Mouse (Mus musculus): ENCODE results near the gene Spata48. TPM values are rescaled to one million over a fixed set of nuclear protein-coding genes. Genes with fewer than 3 reads are reported as not detected.

Gene Spata48
- total RNA-seq, 2 experiments from 2014 or later, result 0.56 TPM; not detected in 1

- DNase-seq, result no peak
- intact Hi-C loops (cut with DNase I), result no loop called here
- TF ChIP-seq CTCF (IDR thresholded peaks at IDR 0.05), result no peak
- no peak overlapping the region for H3K4me3 ChIP-seq
- H3K27ac ChIP-seq, result no peak overlapping the region
Observed at GRCm38 (mm10) chr11:11555563-11555962, 93.7 kb downstream of the Spata48 start.

DNA sequence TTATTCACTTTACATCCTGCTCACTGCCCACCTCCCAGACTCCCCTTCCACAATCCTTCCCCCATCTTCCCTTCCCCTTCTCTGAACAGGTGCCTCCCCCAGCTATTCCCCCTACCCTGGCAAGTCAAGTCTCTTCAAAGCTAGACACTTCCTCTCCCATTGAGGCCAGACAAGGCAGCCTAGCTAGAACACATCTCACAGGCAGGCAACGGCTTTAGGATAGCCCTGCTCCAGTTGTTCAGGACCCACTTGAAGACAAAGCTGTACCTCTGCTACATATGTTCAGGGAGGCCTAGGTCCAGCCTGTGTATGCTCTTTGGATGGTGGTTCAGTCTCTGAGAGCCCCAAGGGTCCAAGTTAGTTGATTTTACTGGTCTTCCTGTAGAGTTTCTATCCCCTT is 94.3 kb downstream of the Spata48 start:
- no peak overlapping the region for H3K27ac ChIP-seq
- intact Hi-C loops (cut with DNase I), result no loop called here
- DNase-seq, result no peak
- H3K4me3 ChIP-seq, result no peak overlapping the region
- no peak for TF ChIP-seq CTCF (IDR thresholded peaks at IDR 0.05)

- intact Hi-C loops (cut with DNase I), result loop anchor here (1.0 kb wide), 1 partner anchor 230 kb away; no protein-coding TSS in a partner anchor
- peak; percentile 83 for TF ChIP-seq CTCF (IDR thresholded peaks at IDR 0.05)
- Histone ChIP-seq H3K27ac (no peak overlapping the region), H3K4me3 (no peak overlapping the region)
- DNase-seq, result peak; percentile 61
Observed at GRCm38 (mm10) chr11:11557173-11557967, 95.5 kb downstream of the Spata48 start.

DNA sequence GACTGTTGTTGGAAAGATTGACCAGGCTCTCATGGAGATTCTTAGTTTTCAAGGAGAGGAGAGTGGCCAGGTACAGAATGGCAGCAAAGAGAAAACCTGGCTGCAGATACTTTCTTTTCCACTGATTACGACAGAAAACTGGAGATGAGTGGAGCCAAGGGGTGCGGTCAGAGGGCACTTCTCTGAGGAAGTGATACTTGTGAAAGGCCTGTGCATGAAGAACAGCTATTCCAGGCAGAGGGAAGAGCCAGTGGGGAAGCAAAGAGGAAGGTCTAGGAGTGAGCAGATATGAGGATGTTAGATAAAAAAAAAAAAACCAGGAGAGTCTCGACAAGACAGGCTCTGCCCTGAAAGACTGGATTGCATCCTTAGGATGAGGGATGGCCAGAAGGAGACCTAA is 96.8 kb downstream of the Spata48 start:
- intact Hi-C loops (cut with DNase I), result no loop called here
- Histone ChIP-seq H3K4me3 (no peak overlapping the region), H3K27ac (no peak overlapping the region)
- no peak for DNase-seq
- TF ChIP-seq CTCF (IDR thresholded peaks at IDR 0.05), result no peak

- no peak for DNase-seq
- TF ChIP-seq CTCF (IDR thresholded peaks at IDR 0.05), result no peak
- intact Hi-C loops (cut with DNase I), result no loop called here
- Histone ChIP-seq H3K4me3 (no peak overlapping the region), H3K27ac (no peak overlapping the region)
Observed at GRCm38 (mm10) chr11:11559099-11559686, 97.3 kb downstream of the Spata48 start.

- DNase-seq, result no peak
- H3K27ac ChIP-seq, result no peak overlapping the region
- no peak for TF ChIP-seq CTCF (IDR thresholded peaks at IDR 0.05)
- intact Hi-C loops (cut with DNase I), result no loop called here
- no peak overlapping the region for H3K4me3 ChIP-seq
Observed at GRCm38 (mm10) chr11:11561118-11561517, 99.2 kb downstream of the Spata48 start.

- no peak for DNase-seq
- Histone ChIP-seq H3K4me3 (no peak overlapping the region), H3K27ac (no peak overlapping the region)
- TF ChIP-seq CTCF (IDR thresholded peaks at IDR 0.05), result no peak
- intact Hi-C loops (cut with DNase I), result no loop called here
Observed at GRCm38 (mm10) chr11:11564266-11565044, 102.6 kb downstream of the Spata48 start.

Other genes with a start within 250 kb of the Spata48 start
- under 1 TPM; 0.06 to 0.08 TPM for gene Zpbp, start 314 bp downstream of the Spata48 start, total RNA-seq (2021)
- gene 4930512M02Rik, start 165.7 kb downstream of the Spata48 start, total RNA-seq (2021), result not detected
- gene Ikzf1, start 222.9 kb downstream of the Spata48 start, total RNA-seq (2021), result under 1 TPM; 0.28 to 0.47 TPM